Mouse (Mus musculus): ENCODE results near the gene Rxfp3. TPM values are rescaled to one million over a fixed set of nuclear protein-coding genes. Genes with fewer than 3 reads are reported as not detected.
A peak's percentile ranks its signal among the peaks of the same experiment; 100 is the strongest.

Gene Rxfp3
- polyA plus RNA-seq, 1 experiment from 2014 or later, result 0.13 TPM

DNA sequence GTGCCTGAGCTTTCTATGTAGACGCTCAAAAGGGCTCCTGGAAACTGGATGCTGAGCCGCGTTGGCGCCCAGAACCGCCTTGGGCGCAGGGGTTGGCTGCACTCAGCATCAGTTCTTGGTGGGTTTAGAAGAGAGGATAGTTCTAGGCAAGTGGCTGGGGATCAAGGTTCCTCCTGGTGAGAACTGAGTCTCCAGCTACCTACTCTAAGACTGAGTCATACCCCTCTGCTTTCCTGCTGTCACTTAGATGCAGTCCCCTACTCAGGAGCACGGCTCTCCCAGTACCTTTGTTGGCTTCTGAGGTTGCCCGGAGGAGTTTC, 455 bp downstream of the Rxfp3 start:
- H3K9me3 ChIP-seq (replicated peaks; ENCODE audit: low read length), result no peaks in the 10 kb centered on the region
- DNase-seq (ENCODE audit: low spot score), result no peak

DNA sequence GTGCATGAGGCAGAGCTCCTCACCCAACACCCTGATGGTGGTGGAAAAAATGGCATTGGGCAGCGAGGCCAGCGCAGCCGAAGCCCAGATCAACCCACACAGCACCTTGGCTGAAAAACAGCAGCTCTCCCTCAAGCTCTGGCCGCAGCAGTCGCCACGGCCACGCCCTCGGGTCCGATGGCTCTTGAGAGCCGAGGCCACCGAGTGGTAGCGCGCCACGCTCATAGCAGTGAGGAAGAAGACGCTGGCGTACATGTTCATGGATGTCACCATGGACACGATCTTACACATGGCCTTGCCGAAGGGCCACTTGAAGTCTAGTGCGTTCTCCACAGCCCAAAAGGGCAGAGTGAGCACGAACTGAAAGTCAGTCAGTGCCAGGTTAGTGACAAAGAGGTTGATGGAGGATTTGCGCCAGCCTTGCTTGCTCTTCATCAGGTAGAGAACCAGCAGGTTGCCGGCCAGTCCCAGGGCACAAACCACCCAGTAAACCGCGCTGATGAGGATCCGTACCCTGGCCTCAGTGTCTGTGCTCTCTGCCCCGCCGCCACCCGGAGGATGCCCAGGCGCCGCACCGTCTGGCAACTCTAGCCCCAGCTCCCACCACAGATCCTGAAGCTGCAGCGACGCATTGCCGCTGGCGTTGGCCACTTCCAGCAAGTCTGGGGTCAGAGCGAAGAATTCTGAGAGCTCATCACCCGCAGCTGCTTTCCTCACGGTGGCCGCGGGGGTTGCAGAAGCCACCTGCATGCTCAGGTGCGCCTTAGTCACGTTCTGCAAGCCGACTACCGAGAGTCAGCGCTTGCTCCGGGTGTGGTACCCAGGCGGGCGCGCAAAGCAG, 1.0 kb downstream of the Rxfp3 start:
- H3K4me1 ChIP-seq (replicated peaks; ENCODE audit: insufficient read depth, low read length), result peaks cover 16% of the 10 kb centered on the region; the same call in 1 of the 2 replicates
- 2% methylated on average over 49 of the region's 49 CpGs for WGBS
- no peaks in the 10 kb centered on the region for H3K9me3 ChIP-seq (replicated peaks; ENCODE audit: low read length)
- DNase-seq (ENCODE audit: low spot score) (peak; percentile 16), ATAC-seq (replicated peaks; ENCODE audit: low FRiP score, low read depth) (no peak; the same call in 1 of the 2 replicates)
- peak overlapping the region; percentile 66 for H3K4me2 ChIP-seq (ENCODE audit: low read length)
- H3K36me3 ChIP-seq (ENCODE audit: insufficient read depth, low read length), result no peaks in the 10 kb centered on the region
- no peak for TF ChIP-seq CTCF (IDR thresholded peaks at IDR 0.05; ENCODE audit: low read depth)
- H3K9ac ChIP-seq (ENCODE audit: low read depth, low read length), result no peak overlapping the region
- H3K27ac ChIP-seq, result no peak overlapping the region
- H3K4me3 ChIP-seq (replicated peaks; ENCODE audit: low read depth, low read length), result peak overlapping the region; percentile 35
- peaks cover 37% of the 10 kb centered on the region for H3K27me3 ChIP-seq (ENCODE audit: insufficient read depth, low read length)

More for the DNA sequence above, 455 bp downstream of the Rxfp3 start:
- H3K27ac ChIP-seq, result no peak overlapping the region
- peak overlapping the region; percentile 35 for H3K4me3 ChIP-seq (replicated peaks; ENCODE audit: low read depth, low read length)
- peaks cover 37% of the 10 kb centered on the region for H3K27me3 ChIP-seq (ENCODE audit: insufficient read depth, low read length)
- H3K9ac ChIP-seq (ENCODE audit: low read depth, low read length), result no peak overlapping the region
- H3K4me1 ChIP-seq (replicated peaks; ENCODE audit: insufficient read depth, low read length), result peaks cover 16% of the 10 kb centered on the region; the same call in 1 of the 2 replicates
- no peak for TF ChIP-seq CTCF (IDR thresholded peaks at IDR 0.05; ENCODE audit: low read depth)
- WGBS, result 1% methylated on average over 8 of the region's 8 CpGs
- no peak for ATAC-seq (replicated peaks; ENCODE audit: low FRiP score, low read depth)
- H3K36me3 ChIP-seq (ENCODE audit: insufficient read depth, low read length), result no peaks in the 10 kb centered on the region
- peak overlapping the region; percentile 66 for H3K4me2 ChIP-seq (ENCODE audit: low read length)

DNA sequence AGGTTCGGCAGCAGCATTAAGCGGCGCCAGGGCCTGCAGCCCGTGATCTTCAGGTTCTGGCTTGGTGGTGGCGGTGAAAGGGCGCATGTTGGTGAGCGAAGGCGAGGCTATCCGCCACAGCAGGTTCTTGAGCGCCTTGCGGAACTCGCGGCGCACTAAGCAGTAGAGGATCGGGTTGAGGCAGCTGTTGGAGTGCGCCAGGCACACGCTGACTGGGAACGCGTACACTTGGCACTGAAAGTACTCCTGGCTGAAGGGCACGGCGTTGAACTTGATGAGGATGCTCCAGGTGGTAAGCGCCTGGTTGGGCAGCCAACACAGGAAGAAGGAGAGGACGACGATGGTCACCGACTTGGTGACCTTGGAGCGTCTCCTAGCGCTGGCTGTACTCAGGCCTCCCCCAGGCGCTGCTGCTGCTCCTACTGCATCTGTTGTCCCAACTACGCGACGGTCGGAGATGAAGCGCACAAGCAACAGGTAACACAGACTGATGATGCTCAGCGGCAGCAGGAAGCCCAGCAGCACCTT, 1.8 kb downstream of the Rxfp3 start:
- Histone ChIP-seq H3K4me3 (replicated peaks; ENCODE audit: low read depth, low read length) (peak overlapping the region; percentile 35), H3K9ac (ENCODE audit: low read depth, low read length) (no peak overlapping the region), H3K4me2 (ENCODE audit: low read length) (peak overlapping the region; percentile 66), H3K27me3 (ENCODE audit: insufficient read depth, low read length) (peaks cover 37% of the 10 kb centered on the region), H3K9me3 (replicated peaks; ENCODE audit: low read length) (no peaks in the 10 kb centered on the region), H3K27ac (no peak overlapping the region), H3K36me3 (ENCODE audit: insufficient read depth, low read length) (no peaks in the 10 kb centered on the region), H3K4me1 (replicated peaks; ENCODE audit: insufficient read depth, low read length) (peaks cover 16% of the 10 kb centered on the region; the same call in 1 of the 2 replicates)
- no peak; the same call in 1 of the 2 replicates for ATAC-seq (replicated peaks; ENCODE audit: low FRiP score, low read depth)
- DNase-seq (ENCODE audit: low spot score), result peak; percentile 12
- 4% methylated on average over 34 of the region's 34 CpGs for WGBS
- no peak for TF ChIP-seq CTCF (IDR thresholded peaks at IDR 0.05; ENCODE audit: low read depth)

DNA sequence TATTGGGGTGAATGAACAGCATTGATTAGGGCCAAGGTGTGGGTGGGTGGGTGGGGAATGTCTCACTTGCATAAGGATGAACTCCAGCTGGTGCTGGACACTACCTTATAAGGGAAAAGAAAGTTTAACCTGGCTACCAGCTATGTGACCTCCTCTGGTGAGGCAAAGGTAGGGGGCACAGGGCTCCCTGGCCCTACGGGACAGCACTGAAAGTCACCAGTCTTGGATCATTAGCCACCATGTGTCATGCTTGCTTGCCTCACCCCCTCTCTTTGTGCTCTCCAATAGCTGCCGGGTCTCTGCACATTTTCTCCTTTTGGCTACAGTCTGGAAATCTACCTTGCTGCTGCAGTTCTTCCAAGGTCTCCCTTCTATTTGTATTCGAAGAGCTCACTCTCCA, 7.6 kb downstream of the Rxfp3 start:
- H3K4me2 ChIP-seq (ENCODE audit: low read length), result no peak overlapping the region
- no peaks in the 10 kb centered on the region for H3K4me1 ChIP-seq (replicated peaks; ENCODE audit: insufficient read depth, low read length)
- peaks cover 7% of the 10 kb centered on the region; the same call in 1 of the 2 replicates for H3K27me3 ChIP-seq (ENCODE audit: insufficient read depth, low read length)
- no peaks in the 10 kb centered on the region for H3K36me3 ChIP-seq (ENCODE audit: insufficient read depth, low read length)
- TF ChIP-seq CTCF (IDR thresholded peaks at IDR 0.05; ENCODE audit: low read depth), result no peak
- no peak overlapping the region for H3K9ac ChIP-seq (ENCODE audit: low read depth, low read length)
- H3K9me3 ChIP-seq (replicated peaks; ENCODE audit: low read length), result no peaks in the 10 kb centered on the region
- peak; percentile 50; the same call in 1 of the 2 replicates for ATAC-seq (replicated peaks; ENCODE audit: low FRiP score, low read depth)
- DNase-seq (ENCODE audit: low spot score), result peak; percentile 21
- H3K27ac ChIP-seq, result no peak overlapping the region
- WGBS, result 47% methylated on average over 3 of the region's 3 CpGs
- no peak overlapping the region for H3K4me3 ChIP-seq (replicated peaks; ENCODE audit: low read depth, low read length)

DNA sequence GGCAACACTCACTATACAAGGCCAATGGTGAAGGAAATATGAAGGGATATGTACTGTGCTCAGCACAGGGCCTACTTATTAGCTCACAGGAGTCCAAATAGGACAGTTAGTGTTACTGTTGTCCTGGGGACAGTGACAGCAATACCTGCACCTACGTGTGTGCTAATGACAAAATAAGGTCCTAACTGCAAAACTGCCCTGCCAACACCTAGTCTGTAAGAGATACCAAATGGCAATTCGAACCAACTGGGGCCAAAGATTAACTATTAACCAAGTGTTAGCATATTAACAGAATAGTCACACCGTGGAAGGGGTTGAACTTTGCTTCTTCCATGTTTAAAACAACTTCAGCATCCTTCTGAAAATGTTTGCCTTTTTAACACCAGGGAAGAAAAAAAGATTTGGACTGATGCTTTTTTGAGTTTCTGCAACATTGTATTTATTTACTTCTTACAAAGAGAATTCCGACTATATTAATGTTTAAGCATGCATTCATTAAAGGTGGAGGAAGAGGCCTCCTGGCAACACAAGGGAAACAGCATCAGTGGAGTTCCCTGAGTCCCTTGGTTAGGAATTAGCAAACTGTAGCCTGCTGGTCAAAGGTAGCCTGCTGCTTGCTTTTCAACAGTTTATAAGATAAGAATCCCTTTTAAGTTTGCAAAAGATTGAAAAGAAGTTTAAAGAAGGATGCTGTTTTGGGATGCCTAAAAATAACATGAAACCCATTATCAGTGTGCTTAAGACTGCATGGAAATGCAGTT, 10.8 kb downstream of the Rxfp3 start:
- no peak overlapping the region for H3K4me2 ChIP-seq (ENCODE audit: low read length)
- no peak for TF ChIP-seq CTCF (IDR thresholded peaks at IDR 0.05; ENCODE audit: low read depth)
- DNase-seq (ENCODE audit: low spot score) (peak; percentile 16), ATAC-seq (replicated peaks; ENCODE audit: low FRiP score, low read depth) (peak; percentile 75)
- no peaks in the 10 kb centered on the region for H3K9me3 ChIP-seq (replicated peaks; ENCODE audit: low read length)
- peak overlapping the region; percentile 77 for H3K27ac ChIP-seq
- H3K4me3 ChIP-seq (replicated peaks; ENCODE audit: low read depth, low read length), result no peak overlapping the region
- H3K4me1 ChIP-seq (replicated peaks; ENCODE audit: insufficient read depth, low read length), result no peaks in the 10 kb centered on the region
- H3K36me3 ChIP-seq (ENCODE audit: insufficient read depth, low read length), result no peaks in the 10 kb centered on the region
- H3K27me3 ChIP-seq (ENCODE audit: insufficient read depth, low read length), result no peaks in the 10 kb centered on the region
- no peak overlapping the region for H3K9ac ChIP-seq (ENCODE audit: low read depth, low read length)
- WGBS, result 54% methylated on average over 4 of the region's 4 CpGs

DNA sequence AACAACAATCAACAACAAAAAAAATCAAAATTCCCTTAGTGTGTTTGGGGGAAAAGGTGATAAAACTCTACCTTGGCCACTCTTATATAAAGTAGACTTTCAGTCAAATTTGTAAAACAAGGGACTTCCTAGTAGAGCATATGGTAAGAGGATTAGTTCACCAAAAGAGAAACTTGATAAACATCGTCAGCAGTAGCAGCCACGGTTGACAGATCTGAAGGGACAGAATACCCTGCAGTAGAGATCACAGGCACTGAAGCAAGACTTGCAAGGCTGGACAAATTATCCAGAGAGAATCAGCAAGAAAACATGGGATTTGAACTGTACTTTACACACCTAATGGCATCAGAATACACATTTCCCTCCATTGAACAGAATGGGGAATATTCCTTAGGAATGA, 22.9 kb downstream of the Rxfp3 start:
- WGBS, result 30% methylated on average over 2 of the region's 2 CpGs
- H3K27me3 ChIP-seq (ENCODE audit: insufficient read depth, low read length), result no peaks in the 10 kb centered on the region
- H3K4me3 ChIP-seq (replicated peaks; ENCODE audit: low read depth, low read length), result no peak overlapping the region
- DNase-seq (ENCODE audit: low spot score), result peak; percentile 78
- no peak overlapping the region for H3K9ac ChIP-seq (ENCODE audit: low read depth, low read length)
- H3K4me1 ChIP-seq (replicated peaks; ENCODE audit: insufficient read depth, low read length), result no peaks in the 10 kb centered on the region
- H3K9me3 ChIP-seq (replicated peaks; ENCODE audit: low read length), result no peaks in the 10 kb centered on the region
- no peak for TF ChIP-seq CTCF (IDR thresholded peaks at IDR 0.05; ENCODE audit: low read depth)
- H3K4me2 ChIP-seq (ENCODE audit: low read length), result no peak overlapping the region
- ATAC-seq (replicated peaks; ENCODE audit: low FRiP score, low read depth), result peak; percentile 57; the same call in 1 of the 2 replicates
- no peak overlapping the region for H3K27ac ChIP-seq
- H3K36me3 ChIP-seq (ENCODE audit: insufficient read depth, low read length), result no peaks in the 10 kb centered on the region
